Mouse (Mus musculus): ENCODE data around the gene Gfod1. TPM values are rescaled to one million over a fixed set of nuclear protein-coding genes. Genes with fewer than 3 reads are reported as not detected.

The Gfod1 gene
- polyA plus RNA-seq, 1 experiment from 2014 or later = 0.67 TPM

DNA sequence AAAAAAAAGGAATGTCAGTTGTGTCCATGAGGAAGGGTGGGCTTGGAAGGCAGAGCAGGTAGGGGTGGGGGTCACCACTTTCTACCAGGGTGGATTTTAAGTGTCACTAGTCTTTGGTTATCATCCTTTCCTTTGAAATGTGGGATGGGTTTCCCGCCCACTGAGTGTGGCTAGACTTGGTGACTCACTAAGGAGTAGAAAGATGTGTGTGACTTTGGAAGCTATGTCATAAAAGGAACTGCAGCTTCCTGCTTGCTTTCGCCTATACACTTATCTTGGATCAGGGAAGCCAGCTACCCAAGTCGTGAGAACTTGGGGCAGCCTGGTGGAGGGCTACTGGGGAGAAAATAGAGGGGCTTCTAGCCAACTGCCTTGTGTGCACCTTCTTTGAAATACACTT lies 15.4 kb upstream of the Gfod1 start:
- no peak overlapping the region for H3K4me3 ChIP-seq
- no peak overlapping the region for H3K4me2 ChIP-seq (replicated peaks)
- no peak for ATAC-seq (ENCODE audit: low FRiP score, low read depth)
- H3K9ac ChIP-seq = no peak overlapping the region
- H3K36me3 ChIP-seq = no peaks in the 10 kb centered on the region
- H3K9me3 ChIP-seq = no peaks in the 10 kb centered on the region
- no peak overlapping the region for H3K27ac ChIP-seq
- H3K27me3 ChIP-seq = no peaks in the 10 kb centered on the region
- peaks cover 5% of the 10 kb centered on the region; the same call in 1 of the 2 replicates for H3K4me1 ChIP-seq
- 67% methylated on average over 3 of the region's 3 CpGs for WGBS

GRCm38 (mm10) chr13:43317411-43317810 lies 13.4 kb upstream of the Gfod1 start:
- WGBS = 55% methylated on average over 5 of the region's 5 CpGs
- Histone ChIP-seq H3K9ac (no peak overlapping the region), H3K36me3 (no peaks in the 10 kb centered on the region), H3K27me3 (no peaks in the 10 kb centered on the region), H3K4me3 (no peak overlapping the region), H3K4me1 (peaks cover 5% of the 10 kb centered on the region; the same call in 1 of the 2 replicates), H3K9me3 (no peaks in the 10 kb centered on the region), H3K27ac (no peak overlapping the region), H3K4me2 (replicated peaks) (no peak overlapping the region)
- ATAC-seq (ENCODE audit: low FRiP score, low read depth) = no peak

DNA sequence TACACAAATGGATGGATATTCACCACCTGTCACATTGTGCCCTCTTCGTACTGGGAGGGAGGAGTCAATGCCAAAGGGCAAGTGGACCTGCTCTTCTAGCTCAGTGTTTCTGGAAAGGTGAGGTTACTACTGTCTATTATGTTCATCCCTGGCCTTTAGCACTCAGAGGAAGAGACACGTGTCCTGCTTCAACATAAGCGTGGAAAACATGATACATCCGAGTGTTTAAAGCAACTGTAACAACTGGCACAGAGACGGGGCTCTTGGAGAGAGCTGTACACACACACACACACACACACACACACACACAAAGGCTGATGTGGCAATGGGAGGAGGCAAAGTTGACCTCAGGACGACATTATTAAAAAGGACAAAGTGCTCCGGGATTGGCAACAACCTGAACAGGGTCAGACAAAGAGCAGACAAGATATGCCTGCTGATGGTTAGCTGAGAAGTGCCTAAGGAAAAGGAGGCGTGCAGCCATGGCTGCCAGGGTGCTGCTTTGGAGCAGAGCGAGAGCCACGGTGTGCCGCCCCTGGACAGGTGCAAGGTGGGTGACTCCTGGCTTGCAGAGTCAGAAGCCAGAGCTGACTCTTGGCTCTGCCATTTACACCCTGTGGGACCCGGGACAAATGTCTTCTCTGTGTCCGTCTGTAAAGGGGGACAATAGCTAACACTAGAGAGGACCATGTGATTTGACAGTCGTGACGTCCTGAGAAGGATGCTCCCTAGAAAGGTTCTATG lies 1.4 kb upstream of the Gfod1 start:
- WGBS = 76% methylated on average over 15 of the region's 15 CpGs

DNA sequence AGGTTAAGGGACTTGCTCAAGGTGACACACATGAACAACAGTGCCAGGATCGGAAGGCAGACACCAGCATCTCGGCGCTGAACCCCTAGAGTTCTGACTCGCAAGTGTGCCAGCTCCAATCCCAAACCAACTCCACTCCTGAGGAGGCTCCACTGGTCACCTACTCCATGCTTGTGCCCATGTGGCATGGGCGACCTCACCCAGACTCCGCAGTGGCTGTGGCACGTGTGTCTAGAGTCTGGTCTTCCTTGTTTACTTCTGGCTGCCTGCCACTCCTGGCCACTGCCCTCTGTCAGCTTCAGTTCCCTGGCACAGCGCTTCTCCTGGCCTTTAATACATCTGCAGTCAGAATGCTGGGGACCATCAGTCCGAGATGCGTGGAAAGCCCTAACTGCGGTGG lies 728 bp upstream of the Gfod1 start:
- Histone ChIP-seq H3K4me3 (peak overlapping the region; percentile 73), H3K27ac (0 out of 2 replicates have a peak overlapping the region, but pooled peaks have one; percentile 28), H3K36me3 (no peaks in the 10 kb centered on the region), H3K4me1 (peaks cover 27% of the 10 kb centered on the region), H3K27me3 (peaks cover 46% of the 10 kb centered on the region), H3K9me3 (peaks cover 5% of the 10 kb centered on the region; the same call in 1 of the 2 replicates), H3K4me2 (replicated peaks) (peak overlapping the region; percentile 99), H3K9ac (peak overlapping the region; percentile 53; the same call in 1 of the 2 replicates)
- ATAC-seq (ENCODE audit: low FRiP score, low read depth) = peak; percentile 6; the same call in 1 of the 2 replicates
- WGBS = 31% methylated on average over 11 of the region's 11 CpGs

More for the DNA sequence above, 1.4 kb upstream of the Gfod1 start:
- H3K9ac ChIP-seq = no peak overlapping the region
- peaks cover 39% of the 10 kb centered on the region for H3K27me3 ChIP-seq
- no peak overlapping the region for H3K4me3 ChIP-seq
- no peak overlapping the region for H3K27ac ChIP-seq
- H3K4me1 ChIP-seq = peaks cover 27% of the 10 kb centered on the region
- peaks cover 11% of the 10 kb centered on the region; the same call in 1 of the 2 replicates for H3K9me3 ChIP-seq
- H3K4me2 ChIP-seq (replicated peaks) = 0 out of 2 replicates have a peak overlapping the region, but pooled peaks have one; percentile 99
- no peaks in the 10 kb centered on the region for H3K36me3 ChIP-seq
- ATAC-seq (ENCODE audit: low FRiP score, low read depth) = no peak

DNA sequence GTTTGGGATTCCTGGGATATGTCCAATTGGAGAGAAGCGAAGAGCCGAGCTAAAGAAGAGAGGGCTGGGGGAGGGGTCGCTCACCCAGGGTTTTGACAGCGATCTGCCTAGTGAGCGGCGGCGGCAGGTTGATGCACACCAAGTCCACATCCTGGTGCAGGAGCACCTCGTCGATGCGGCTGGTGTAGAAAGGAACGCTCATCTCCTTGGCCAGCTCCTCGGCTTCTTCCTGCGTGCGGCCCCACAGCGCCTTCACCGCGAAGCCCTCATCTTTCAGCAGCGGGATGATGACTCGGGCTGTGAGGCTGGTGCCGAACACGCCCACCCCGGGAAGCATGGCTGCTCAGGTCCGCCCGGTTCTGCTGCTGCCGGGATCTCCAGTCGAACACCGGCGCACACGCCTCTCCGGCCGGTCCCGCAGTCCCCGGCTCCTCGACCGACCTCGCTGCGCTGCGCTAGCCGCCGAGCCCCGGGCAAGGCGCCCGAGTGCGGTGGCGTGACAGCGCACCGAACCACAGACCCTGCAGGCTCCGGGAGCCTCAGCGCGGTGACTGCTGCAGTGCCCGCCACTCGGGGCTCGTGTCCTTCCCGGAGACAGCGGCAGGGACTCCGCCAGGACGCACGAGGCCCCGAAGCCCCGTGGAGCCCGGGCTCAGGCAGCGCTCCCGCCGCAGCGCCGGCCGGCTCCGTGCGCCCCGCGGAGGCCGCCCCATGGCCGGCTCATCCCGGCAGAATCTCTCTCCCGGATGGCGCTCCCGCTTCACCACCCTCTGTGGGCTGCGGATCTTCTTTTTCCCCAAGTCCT lies 609 bp downstream of the Gfod1 start:
- peak; percentile 12; the same call in 1 of the 2 replicates for ATAC-seq (ENCODE audit: low FRiP score, low read depth)
- Histone ChIP-seq H3K27ac (peak overlapping the region; percentile 61; the same call in 1 of the 2 replicates), H3K4me1 (peaks cover 27% of the 10 kb centered on the region), H3K36me3 (no peaks in the 10 kb centered on the region), H3K27me3 (peaks cover 57% of the 10 kb centered on the region), H3K4me2 (replicated peaks) (peak overlapping the region; percentile 99), H3K9me3 (no peaks in the 10 kb centered on the region; the same call in 1 of the 2 replicates), H3K9ac (peak overlapping the region; percentile 76), H3K4me3 (peak overlapping the region; percentile 73)
- WGBS = under 1% methylated on average over 78 of the region's 78 CpGs

GRCm38 (mm10) chr13:43302651-43303160 lies 1.3 kb downstream of the Gfod1 start:
- ATAC-seq (ENCODE audit: low FRiP score, low read depth) = no peak
- peaks cover 57% of the 10 kb centered on the region for H3K27me3 ChIP-seq

DNA sequence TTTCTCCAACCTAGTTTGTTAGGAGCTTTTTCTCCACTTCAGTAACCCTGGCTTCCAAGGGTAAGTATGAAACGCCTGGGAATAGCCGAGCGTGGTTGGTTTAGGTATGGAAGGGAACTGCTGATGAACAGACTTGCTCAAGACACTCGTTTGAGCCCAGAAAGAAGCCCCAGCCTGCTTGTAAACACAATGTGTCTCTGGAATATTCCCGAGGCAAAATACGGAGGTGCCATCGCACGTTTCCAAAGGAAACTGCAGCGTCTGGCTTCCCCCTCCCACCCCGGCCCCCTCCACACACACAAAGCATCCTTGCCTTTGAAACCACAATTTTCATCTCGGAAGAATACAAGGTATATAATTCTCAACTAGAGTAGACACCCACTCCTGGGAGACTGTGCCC lies 1.7 kb downstream of the Gfod1 start:
- H3K27me3 ChIP-seq = peaks cover 57% of the 10 kb centered on the region
- H3K4me3 ChIP-seq = peak overlapping the region; percentile 73
- no peaks in the 10 kb centered on the region for H3K9me3 ChIP-seq
- peak overlapping the region; percentile 99 for H3K4me2 ChIP-seq (replicated peaks)
- peak overlapping the region; percentile 76 for H3K9ac ChIP-seq
- H3K4me1 ChIP-seq = peaks cover 27% of the 10 kb centered on the region
- WGBS = 6% methylated on average over 11 of the region's 11 CpGs
- no peak for ATAC-seq (ENCODE audit: low FRiP score, low read depth)
- H3K27ac ChIP-seq = no peak overlapping the region
- H3K36me3 ChIP-seq = no peaks in the 10 kb centered on the region

More at GRCm38 (mm10) chr13:43302651-43303160, 1.3 kb downstream of the Gfod1 start:
- H3K9me3 ChIP-seq = no peaks in the 10 kb centered on the region
- peak overlapping the region; percentile 99 for H3K4me2 ChIP-seq (replicated peaks)
- H3K36me3 ChIP-seq = no peaks in the 10 kb centered on the region
- no peak overlapping the region for H3K27ac ChIP-seq
- 2% methylated on average over 19 of the region's 19 CpGs for WGBS
- H3K9ac ChIP-seq = peak overlapping the region; percentile 76
- peaks cover 27% of the 10 kb centered on the region for H3K4me1 ChIP-seq
- H3K4me3 ChIP-seq = peak overlapping the region; percentile 73

- WGBS = 39% methylated on average over 9 of the region's 9 CpGs
- H3K4me2 ChIP-seq (replicated peaks) = peak overlapping the region; percentile 99
- H3K27ac ChIP-seq = no peak overlapping the region
- peaks cover 61% of the 10 kb centered on the region for H3K27me3 ChIP-seq
- no peaks in the 10 kb centered on the region for H3K9me3 ChIP-seq
- no peak overlapping the region for H3K9ac ChIP-seq
- H3K4me1 ChIP-seq = peaks cover 35% of the 10 kb centered on the region
- H3K4me3 ChIP-seq = no peak overlapping the region
- no peak for ATAC-seq (ENCODE audit: low FRiP score, low read depth)
- H3K36me3 ChIP-seq = no peaks in the 10 kb centered on the region
Measured at GRCm38 (mm10) chr13:43300906-43301305, 3.1 kb downstream of the Gfod1 start.

DNA sequence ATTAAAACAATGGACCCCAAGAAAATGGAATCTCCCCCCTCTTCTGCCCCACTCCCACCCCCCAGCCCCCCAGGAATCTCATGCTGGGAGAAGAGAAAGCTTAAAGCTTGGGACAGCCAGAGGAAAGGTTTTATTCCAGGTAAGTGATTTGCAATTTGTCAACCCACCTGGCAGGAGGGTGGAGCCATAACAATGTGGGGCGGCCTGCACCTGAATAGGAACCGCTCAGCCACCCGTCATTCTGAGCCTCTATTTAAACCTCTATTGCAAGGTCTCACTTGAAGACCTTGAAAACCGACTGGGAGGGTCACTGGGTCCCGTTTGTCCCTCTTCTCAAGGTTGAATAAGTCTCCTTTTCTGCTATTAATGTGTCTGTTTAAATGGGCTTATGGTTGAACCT lies 3.6 kb downstream of the Gfod1 start:
- H3K27ac ChIP-seq = no peak overlapping the region
- peaks cover 37% of the 10 kb centered on the region for H3K4me1 ChIP-seq
- no peaks in the 10 kb centered on the region for H3K9me3 ChIP-seq
- no peak overlapping the region for H3K9ac ChIP-seq
- no peak overlapping the region for H3K4me3 ChIP-seq
- ATAC-seq (ENCODE audit: low FRiP score, low read depth) = no peak
- H3K27me3 ChIP-seq = peaks cover 58% of the 10 kb centered on the region
- H3K4me2 ChIP-seq (replicated peaks) = no peak overlapping the region
- 19% methylated on average over 5 of the region's 5 CpGs for WGBS
- H3K36me3 ChIP-seq = no peaks in the 10 kb centered on the region

- ATAC-seq (ENCODE audit: low FRiP score, low read depth) = no peak
- H3K27me3 ChIP-seq = peaks cover 50% of the 10 kb centered on the region
- no peaks in the 10 kb centered on the region for H3K9me3 ChIP-seq
- no peak overlapping the region for H3K9ac ChIP-seq
- no peak overlapping the region for H3K27ac ChIP-seq
- H3K4me1 ChIP-seq = peaks cover 31% of the 10 kb centered on the region
- no peak overlapping the region for H3K4me2 ChIP-seq (replicated peaks)
- WGBS = 65% methylated on average over 5 of the region's 5 CpGs
- no peak overlapping the region for H3K4me3 ChIP-seq
- no peaks in the 10 kb centered on the region for H3K36me3 ChIP-seq
Measured at GRCm38 (mm10) chr13:43299171-43299570, 4.8 kb downstream of the Gfod1 start.

- Histone ChIP-seq H3K27ac (no peak overlapping the region), H3K36me3 (no peaks in the 10 kb centered on the region), H3K4me3 (no peak overlapping the region), H3K27me3 (peaks cover 44% of the 10 kb centered on the region), H3K4me1 (peaks cover 24% of the 10 kb centered on the region), H3K9me3 (peaks cover 2% of the 10 kb centered on the region; the same call in 1 of the 2 replicates), H3K4me2 (replicated peaks) (no peak overlapping the region), H3K9ac (no peak overlapping the region)
- 96% methylated on average over 5 of the region's 5 CpGs for WGBS
- no peak for ATAC-seq (ENCODE audit: low FRiP score, low read depth)
Measured at GRCm38 (mm10) chr13:43297526-43297925, 6.4 kb downstream of the Gfod1 start.

Data from limb, embryonic 13.5 days (tissue).